Mouse (Mus musculus) embryonic fibroblast, embryonic 13.5 days (primary cell): ENCODE data around the gene Ppp1r15a.
"Not testable (repeated sequence)": the region's sequence is repeated elsewhere in the genome, so short reads cannot be mapped to it uniquely, and the experiment has no call there.

Experiments used
- CTCF ChIP-seq: IDR thresholded peaks from 2 replicates; pipeline ENCODE4 v1.5.1; 2011; ENCODE audit warnings: mild to moderate bottlenecking, control low read depth, low read length, moderate library complexity, borderline replicate concordance; ENCODE audit not compliant: insufficient read depth
- POLR2A ChIP-seq: IDR thresholded peaks from 2 replicates; pipeline ENCODE4 v1.6.1; 2011; ENCODE audit warnings: low read depth, mild to moderate bottlenecking, control low read depth, low read length, moderate library complexity

GRCm38 (mm10) chr7:45480310-45480709 lies 45.8 kb downstream of the Ppp1r15a start:
- not testable (repeated sequence) for TF ChIP-seq CTCF, POLR2A
